Mouse (Mus musculus) heart, embryonic 11.5 days (tissue): ENCODE measurements around the gene Olfr187. TPM values are rescaled to one million over a fixed set of nuclear protein-coding genes. Genes with fewer than 3 reads are reported as not detected.

ENCODE experiments used
- ATAC-seq: fragments of 200-750 bp; cut with Nextera tagmentation; replicated peaks from 2 replicates; pipeline ENCODE4 v1.8.0; 2017; ENCODE audit warnings: moderate library complexity; ENCODE audit not compliant: insufficient number of reproducible peaks, low FRiP score, low TSS enrichment
- H3K27ac ChIP-seq: fragments of 300-500 bp; sonication (generic); 2 replicates; pipeline ENCODE4 v1.5.1; 2014; ENCODE audit warnings: mild to moderate bottlenecking, low read depth, low read length
- H3K27me3 ChIP-seq: fragments of 300-500 bp; sonication (generic); 2 replicates; pipeline ENCODE4 v1.6.1; 2014; ENCODE audit warnings: mild to moderate bottlenecking, low read length, mixed read lengths; ENCODE audit not compliant: control insufficient read depth, insufficient read depth
- H3K36me3 ChIP-seq: fragments of 300-500 bp; sonication (generic); 2 replicates; pipeline ENCODE4 v1.6.1; 2014; ENCODE audit warnings: mild to moderate bottlenecking, low read length, moderate library complexity, mixed read lengths; ENCODE audit not compliant: control insufficient read depth, insufficient read depth
- H3K4me1 ChIP-seq: fragments of 300-500 bp; sonication (generic); 2 replicates; pipeline ENCODE4 v1.6.1; 2014; ENCODE audit warnings: low read length; ENCODE audit not compliant: control insufficient read depth, insufficient read depth
- H3K4me2 ChIP-seq: fragments of 300-500 bp; sonication (generic); 2 replicates; pipeline ENCODE4 v1.6.1; 2014; ENCODE audit warnings: mild to moderate bottlenecking, moderate library complexity
- H3K4me3 ChIP-seq: fragments of 300-500 bp; sonication (generic); 2 replicates; pipeline ENCODE4 v1.5.1; 2014; ENCODE audit warnings: low read depth, low read length
- H3K9ac ChIP-seq: fragments of 300-500 bp; sonication (generic); 2 replicates; pipeline ENCODE4 v1.6.1; 2014; ENCODE audit warnings: mild to moderate bottlenecking, low read depth, low read length, moderate library complexity
- H3K9me3 ChIP-seq: fragments of 300-500 bp; sonication (generic); replicated peaks from 2 replicates; pipeline ENCODE4 v1.6.1; 2016; ENCODE audit warnings: low read length; ENCODE audit not compliant: control insufficient read depth
- WGBS: fragments of 180-500 bp; shearing (Covaris S2); extraction: QIAGEN DNeasy Blood & Tissue Kit; methylation state at CpG from one replicate; pipeline ENCODE4 v1.1.7; 2014; ENCODE audit not compliant: insufficient replicate concordance; 5-methylcytosine and 5-hydroxymethylcytosine counted together
- polyA plus RNA-seq: library from polyadenylated mRNA; unstranded; fragments of >200 nt; fragmentation: Nextera tagmentation; extraction: Ambion mirVana; gene quantifications from 2 replicates; pipeline ENCODE4 v1.2.1, GENCODE M21; 2014

Gene Olfr187
- polyA plus RNA-seq, 1 experiment from 2014 or later = not detected

- Histone ChIP-seq H3K9me3 (no peaks in the 10 kb centered on the region), H3K36me3 (no peaks in the 10 kb centered on the region), H3K27me3 (no peaks in the 10 kb centered on the region), H3K4me3 (no peak overlapping the region), H3K27ac (no peak overlapping the region), H3K9ac (no peak overlapping the region), H3K4me1 (no peaks in the 10 kb centered on the region), H3K4me2 (no peak overlapping the region)
- 72% methylated on average over 3 of the region's 3 CpGs for WGBS
- no peak for ATAC-seq
Observed at GRCm38 (mm10) chr16:59045835-59046234, 6.3 kb upstream of the Olfr187 start.

- Histone ChIP-seq H3K4me1 (no peaks in the 10 kb centered on the region), H3K9ac (no peak within 1 kb of the TSS), H3K27ac (no peak within 1 kb of the TSS), H3K4me3 (no peak within 1 kb of the TSS), H3K4me2 (no peak within 1 kb of the TSS), H3K27me3 (no peaks in the 10 kb centered on the region), H3K9me3 (no peaks in the 10 kb centered on the region), H3K36me3 (no peaks in the 10 kb centered on the region)
- 83% methylated on average over 4 of the region's 4 CpGs for WGBS
- no peak for ATAC-seq
Observed at GRCm38 (mm10) chr16:59030191-59030590, 9.4 kb downstream of the Olfr187 start, which contains the start of gene Olfr186. Olfr186 (minus strand) TSS chr16:59030291.

GRCm38 (mm10) chr16:59013357-59014018 is 26.1 kb downstream of the Olfr187 start:
- H3K9me3 ChIP-seq = no peaks in the 10 kb centered on the region
- H3K4me3 ChIP-seq = no peak overlapping the region
- no peaks in the 10 kb centered on the region for H3K36me3 ChIP-seq
- H3K27ac ChIP-seq = no peak overlapping the region
- WGBS = 65% methylated on average over 2 of the region's 2 CpGs
- no peak overlapping the region for H3K4me2 ChIP-seq
- H3K27me3 ChIP-seq = no peaks in the 10 kb centered on the region
- ATAC-seq = no peak
- no peaks in the 10 kb centered on the region for H3K4me1 ChIP-seq
- H3K9ac ChIP-seq = no peak overlapping the region

GRCm38 (mm10) chr16:59007146-59007545 is 32.4 kb downstream of the Olfr187 start:
- no peaks in the 10 kb centered on the region for H3K4me1 ChIP-seq
- ATAC-seq = no peak
- H3K27ac ChIP-seq = no peak overlapping the region
- H3K27me3 ChIP-seq = no peaks in the 10 kb centered on the region
- no peak overlapping the region for H3K4me3 ChIP-seq
- H3K36me3 ChIP-seq = no peaks in the 10 kb centered on the region
- no peak overlapping the region for H3K4me2 ChIP-seq
- H3K9ac ChIP-seq = no peak overlapping the region
- no peaks in the 10 kb centered on the region for H3K9me3 ChIP-seq

- Histone ChIP-seq H3K4me1 (no peaks in the 10 kb centered on the region), H3K4me2 (no peak within 1 kb of the TSS), H3K36me3 (no peaks in the 10 kb centered on the region), H3K27me3 (no peaks in the 10 kb centered on the region), H3K9me3 (no peaks in the 10 kb centered on the region), H3K4me3 (no peak within 1 kb of the TSS), H3K9ac (no peak within 1 kb of the TSS), H3K27ac (no peak within 1 kb of the TSS)
- ATAC-seq = no peak
- 55% methylated on average over 2 of the region's 2 CpGs for WGBS
Observed at GRCm38 (mm10) chr16:58995057-58995456, 44.5 kb downstream of the Olfr187 start, which contains the start of gene Olfr183. Olfr183 (plus strand) TSS chr16:58995357.

Other genes starting within 250 kb of the Olfr187 start
- gene Olfr173, start 239.5 kb downstream of the Olfr187 start, polyA plus RNA-seq = not detected in 2 replicates
- not detected in 2 replicates for gene Olfr175-ps1, start 213.0 kb downstream of the Olfr187 start, polyA plus RNA-seq
- gene Olfr177, start 165.0 kb downstream of the Olfr187 start, polyA plus RNA-seq = not detected in 2 replicates
- gene Olfr178, start 147.7 kb downstream of the Olfr187 start, polyA plus RNA-seq = not detected in 2 replicates
- gene Olfr181, start 111.0 kb downstream of the Olfr187 start, polyA plus RNA-seq = not detected in 2 replicates
- not detected in 2 replicates for gene Olfr180, start 110.4 kb downstream of the Olfr187 start, polyA plus RNA-seq
- gene Olfr183, start 44.4 kb downstream of the Olfr187 start, polyA plus RNA-seq = not detected in 2 replicates
- gene Olfr186, start 9.5 kb downstream of the Olfr187 start, polyA plus RNA-seq = not detected in 2 replicates
- gene Olfr190, start 38.2 kb upstream of the Olfr187 start, polyA plus RNA-seq = not detected in 2 replicates
- not detected in 2 replicates for gene Olfr191, start 50.1 kb upstream of the Olfr187 start, polyA plus RNA-seq
- not detected in 2 replicates for gene Olfr193, start 72.1 kb upstream of the Olfr187 start, polyA plus RNA-seq
- gene Olfr194, start 81.3 kb upstream of the Olfr187 start, polyA plus RNA-seq = not detected in 2 replicates
- gene Olfr195, start 107.3 kb upstream of the Olfr187 start, polyA plus RNA-seq = not detected in 2 replicates
- gene Olfr196, start 130.7 kb upstream of the Olfr187 start, polyA plus RNA-seq = not detected in 2 replicates
- gene Olfr198, start 163.8 kb upstream of the Olfr187 start, polyA plus RNA-seq = not detected in 2 replicates
- not detected in 2 replicates for gene Olfr199, start 180.0 kb upstream of the Olfr187 start, polyA plus RNA-seq
- gene Olfr201, start 232.9 kb upstream of the Olfr187 start, polyA plus RNA-seq = not detected in 2 replicates
- gene Olfr202, start 247.0 kb upstream of the Olfr187 start, polyA plus RNA-seq = not detected in 2 replicates